Mouse (Mus musculus): Measurements from ENCODE around the gene Aco2.

Gene Aco2

GRCm38 (mm10) chr15:81952310-81952709 is 80.2 kb downstream of the Aco2 start:
- DNase-seq, result no peak

- no peak for DNase-seq
These were observed 82.1 kb downstream of the Aco2 start for GRCm38 (mm10) chr15:81954151-81954583.

- DNase-seq, result no peak
These were observed 82.6 kb downstream of the Aco2 start for GRCm38 (mm10) chr15:81954716-81955115.

- no peak for DNase-seq
These were observed 83.3 kb downstream of the Aco2 start for GRCm38 (mm10) chr15:81955414-81955813.

GRCm38 (mm10) chr15:81956457-81956856 is 84.3 kb downstream of the Aco2 start:
- peak; percentile 47 for DNase-seq

- DNase-seq, result no peak
These were observed 85.5 kb downstream of the Aco2 start for GRCm38 (mm10) chr15:81957598-81957997.

GRCm38 (mm10) chr15:81958906-81959305 is 86.8 kb downstream of the Aco2 start:
- DNase-seq, result no peak

- peak; percentile 97 for DNase-seq
These were observed 88.3 kb downstream of the Aco2 start, which contains the start of gene Pmm1 for GRCm38 (mm10) chr15:81960171-81961077. Pmm1 (minus strand) TSS chr15:81960930.

- no peak for DNase-seq
These were observed 89.0 kb downstream of the Aco2 start for GRCm38 (mm10) chr15:81961078-81961451.

- DNase-seq, result no peak
These were observed 92.2 kb downstream of the Aco2 start for GRCm38 (mm10) chr15:81964262-81964661.

All from right cerebral cortex, postnatal 25 days (tissue).